ENCODE assay signal across 12 mouse cellular contexts in genomic region chr10:121436693-121437092, GRCm38 (mm10). TPM values are rescaled to one million over a fixed set of nuclear protein-coding genes. Genes with fewer than 3 reads are reported as not detected.
DNase-seq lines count a peak whose midpoint lies in the region; ATAC-seq and TF ChIP-seq lines count a peak whose summit lies in the region.
"Had no signal": no experiment of that assay in that cellular context is flagged by ENCODE, and none has a peak within 500 bp of the region (broad histone marks: within the 10 kb centered on the region; RNA-seq: fewer than 3 reads in every experiment).

No protein-coding gene starts in this region.

- peaks cover 21% of the 10 kb centered on the region for H3K4me1 ChIP-seq in hindbrain, embryonic 12.5 days
- no peaks in the 10 kb centered on the region; the same call in none of the 2 replicates for H3K4me1 ChIP-seq in hindbrain, embryonic 11.5 days (replicated peaks; ENCODE audit: control insufficient read depth, insufficient read depth, low read length)
- peaks cover 55% of the 10 kb centered on the region for H3K4me1 ChIP-seq in midbrain, embryonic 10.5 days
- H3K4me1 ChIP-seq in midbrain, postnatal 0 days (ENCODE audit: insufficient read depth, low read length): peaks cover 4% of the 10 kb centered on the region; the same call in 1 of the 2 replicates
- peaks cover 53% of the 10 kb centered on the region for H3K4me1 ChIP-seq in limb, embryonic 11.5 days (ENCODE audit: control insufficient read depth, insufficient read depth, low read length)
- H3K4me1 ChIP-seq in stomach, postnatal 0 days (replicated peaks; ENCODE audit: control insufficient read depth, insufficient read depth): peaks cover 15% of the 10 kb centered on the region
- H3K4me1 ChIP-seq in forebrain, embryonic 12.5 days: peaks cover 14% of the 10 kb centered on the region
- H3K4me1 ChIP-seq in hindbrain, embryonic 14.5 days (replicated peaks; ENCODE audit: control insufficient read depth, insufficient read depth, low read length): peaks cover 16% of the 10 kb centered on the region

- H3K36me3 ChIP-seq in hindbrain, embryonic 12.5 days: no peaks in the 10 kb centered on the region
- no peaks in the 10 kb centered on the region for H3K36me3 ChIP-seq in hindbrain, embryonic 11.5 days (ENCODE audit: control insufficient read depth, insufficient read depth, low read length)
- no peaks in the 10 kb centered on the region for H3K36me3 ChIP-seq in midbrain, embryonic 10.5 days
- no peaks in the 10 kb centered on the region for H3K36me3 ChIP-seq in midbrain, postnatal 0 days (ENCODE audit: insufficient read depth, low read length)
- no peaks in the 10 kb centered on the region for H3K36me3 ChIP-seq in limb, embryonic 11.5 days (ENCODE audit: control insufficient read depth, insufficient read depth, low read length)
- no peaks in the 10 kb centered on the region for H3K36me3 ChIP-seq in stomach, postnatal 0 days (ENCODE audit: control insufficient read depth, insufficient read depth, low read length)
- no peaks in the 10 kb centered on the region for H3K36me3 ChIP-seq in forebrain, embryonic 12.5 days (replicated peaks)
- H3K36me3 ChIP-seq in hindbrain, embryonic 14.5 days (replicated peaks; ENCODE audit: control insufficient read depth, insufficient read depth): no peaks in the 10 kb centered on the region
- H3K36me3 ChIP-seq: midbrain, embryonic 15.5 days had no signal

- no peak overlapping the region for H3K4me3 ChIP-seq in hindbrain, embryonic 12.5 days
- no peak overlapping the region for H3K4me3 ChIP-seq in hindbrain, embryonic 11.5 days (ENCODE audit: low read depth, low read length)
- no peak overlapping the region for H3K4me3 ChIP-seq in midbrain, embryonic 10.5 days
- no peak overlapping the region for H3K4me3 ChIP-seq in midbrain, postnatal 0 days (ENCODE audit: low read depth, low read length)
- no peak overlapping the region for H3K4me3 ChIP-seq in limb, embryonic 11.5 days (ENCODE audit: low read depth, low read length)
- H3K4me3 ChIP-seq in stomach, postnatal 0 days (ENCODE audit: low read depth, low read length): no peak overlapping the region
- H3K4me3 ChIP-seq in forebrain, embryonic 12.5 days (replicated peaks): no peak overlapping the region
- H3K4me3 ChIP-seq in hindbrain, embryonic 14.5 days (replicated peaks; ENCODE audit: low read length): no peak overlapping the region
- H3K4me3 ChIP-seq: midbrain, embryonic 15.5 days had no signal

- no peak for TF ChIP-seq CTCF in midbrain, postnatal 0 days (IDR thresholded peaks at IDR 0.05)
- no peak for TF ChIP-seq CTCF in stomach, postnatal 0 days (IDR thresholded peaks at IDR 0.05; ENCODE audit: low read depth)

- 63% methylated on average over 4 of the region's 4 CpGs for WGBS in hindbrain, embryonic 12.5 days
- WGBS in hindbrain, embryonic 11.5 days: 64% methylated on average over 4 of the region's 4 CpGs
- WGBS in midbrain, embryonic 10.5 days: 72% methylated on average over 4 of the region's 4 CpGs
- 77% methylated on average over 4 of the region's 4 CpGs for WGBS in midbrain, postnatal 0 days
- WGBS in limb, embryonic 11.5 days: 12% methylated on average over 4 of the region's 4 CpGs
- WGBS in stomach, postnatal 0 days: 26% methylated on average over 4 of the region's 4 CpGs
- WGBS in forebrain, embryonic 12.5 days: 77% methylated on average over 4 of the region's 4 CpGs
- 71% methylated on average over 4 of the region's 4 CpGs for WGBS in hindbrain, embryonic 14.5 days

- no peak for DNase-seq in hindbrain, embryonic 11.5 days (ENCODE audit: low spot score)
- DNase-seq in midbrain, embryonic 10.5 days (ENCODE audit: low spot score): no peak
- DNase-seq in midbrain, postnatal 0 days (ENCODE audit: low spot score): no peak
- DNase-seq in limb, embryonic 11.5 days (ENCODE audit: low spot score): peak; percentile 56
- no peak for DNase-seq in stomach, postnatal 0 days (ENCODE audit: low spot score)
- DNase-seq in hindbrain, embryonic 14.5 days (ENCODE audit: low spot score): no peak
- DNase-seq: adrenal gland, postnatal 36 days; cerebellum, adult 2 months had no signal

- H3K9ac ChIP-seq in hindbrain, embryonic 12.5 days: no peak overlapping the region
- no peak overlapping the region for H3K9ac ChIP-seq in hindbrain, embryonic 11.5 days (ENCODE audit: low read depth, low read length)
- H3K9ac ChIP-seq in midbrain, postnatal 0 days (replicated peaks; ENCODE audit: low read length, poor library complexity, severe bottlenecking): no peak overlapping the region
- no peak overlapping the region; the same call in 1 of the 2 replicates for H3K9ac ChIP-seq in limb, embryonic 11.5 days (ENCODE audit: low read length)
- H3K9ac ChIP-seq in stomach, postnatal 0 days (ENCODE audit: low read length): no peak overlapping the region
- no peak overlapping the region for H3K9ac ChIP-seq in forebrain, embryonic 12.5 days
- no peak overlapping the region for H3K9ac ChIP-seq in hindbrain, embryonic 14.5 days
- H3K9ac ChIP-seq: midbrain, embryonic 15.5 days had no signal

- H3K9me3 ChIP-seq in hindbrain, embryonic 12.5 days (replicated peaks): no peaks in the 10 kb centered on the region
- no peaks in the 10 kb centered on the region for H3K9me3 ChIP-seq in hindbrain, embryonic 11.5 days (ENCODE audit: control insufficient read depth, low read length)
- no peaks in the 10 kb centered on the region for H3K9me3 ChIP-seq in midbrain, embryonic 10.5 days (replicated peaks)
- H3K9me3 ChIP-seq in midbrain, postnatal 0 days (ENCODE audit: low read length): no peaks in the 10 kb centered on the region
- no peaks in the 10 kb centered on the region for H3K9me3 ChIP-seq in limb, embryonic 11.5 days (ENCODE audit: control insufficient read depth, low read length)
- no peaks in the 10 kb centered on the region for H3K9me3 ChIP-seq in stomach, postnatal 0 days (ENCODE audit: control insufficient read depth, low read length)
- no peaks in the 10 kb centered on the region for H3K9me3 ChIP-seq in forebrain, embryonic 12.5 days
- H3K9me3 ChIP-seq in hindbrain, embryonic 14.5 days (ENCODE audit: control insufficient read depth, low read length): no peaks in the 10 kb centered on the region
- H3K9me3 ChIP-seq: midbrain, embryonic 15.5 days had no signal

- H3K27me3 ChIP-seq in hindbrain, embryonic 12.5 days: no peaks in the 10 kb centered on the region
- H3K27me3 ChIP-seq in hindbrain, embryonic 11.5 days (ENCODE audit: control insufficient read depth, insufficient read depth, low read length): no peaks in the 10 kb centered on the region
- no peaks in the 10 kb centered on the region for H3K27me3 ChIP-seq in midbrain, embryonic 10.5 days (ENCODE audit: low read depth, poor library complexity, severe bottlenecking)
- no peaks in the 10 kb centered on the region for H3K27me3 ChIP-seq in midbrain, postnatal 0 days (ENCODE audit: insufficient read depth, low read length)
- H3K27me3 ChIP-seq in limb, embryonic 11.5 days (ENCODE audit: control insufficient read depth, insufficient read depth, low read length): no peaks in the 10 kb centered on the region
- no peaks in the 10 kb centered on the region for H3K27me3 ChIP-seq in stomach, postnatal 0 days (ENCODE audit: control insufficient read depth, insufficient read depth, low read length)
- 0 out of 2 replicates have a peak, but pooled peaks cover 6% of the 10 kb centered on the region for H3K27me3 ChIP-seq in forebrain, embryonic 12.5 days
- no peaks in the 10 kb centered on the region for H3K27me3 ChIP-seq in hindbrain, embryonic 14.5 days (ENCODE audit: control insufficient read depth, insufficient read depth, low read length)
- H3K27me3 ChIP-seq: midbrain, embryonic 15.5 days had no signal

- no peak for TF ChIP-seq EP300 in stomach, postnatal 0 days (optimal IDR thresholded peaks at IDR 0.05)

- no peak for ATAC-seq in hindbrain, embryonic 12.5 days (ENCODE audit: low FRiP score)
- no peak for ATAC-seq in hindbrain, embryonic 11.5 days (ENCODE audit: low FRiP score)
- ATAC-seq in midbrain, postnatal 0 days (ENCODE audit: low FRiP score): no peak
- ATAC-seq in limb, embryonic 11.5 days (ENCODE audit: insufficient number of reproducible peaks, low FRiP score, low TSS enrichment, low read depth): 0 out of 2 replicates have a peak, but pooled peaks have one; percentile 31
- ATAC-seq in stomach, postnatal 0 days (ENCODE audit: low FRiP score, low TSS enrichment): no peak
- no peak for ATAC-seq in forebrain, embryonic 12.5 days (ENCODE audit: low FRiP score)
- ATAC-seq in hindbrain, embryonic 14.5 days (ENCODE audit: low FRiP score): no peak
- ATAC-seq: hindbrain, embryonic 16.5 days; midbrain, embryonic 15.5 days had no signal

- no peak overlapping the region for H3K4me2 ChIP-seq in hindbrain, embryonic 12.5 days (replicated peaks)
- no peak overlapping the region for H3K4me2 ChIP-seq in hindbrain, embryonic 11.5 days (replicated peaks; ENCODE audit: low read depth, low read length)
- H3K4me2 ChIP-seq in midbrain, postnatal 0 days (ENCODE audit: low read depth, low read length, poor library complexity, severe bottlenecking): no peak overlapping the region
- peak overlapping the region; percentile 37; the same call in 1 of the 2 replicates for H3K4me2 ChIP-seq in limb, embryonic 11.5 days (ENCODE audit: low read depth, severe bottlenecking)
- no peak overlapping the region for H3K4me2 ChIP-seq in stomach, postnatal 0 days (replicated peaks; ENCODE audit: low read depth)
- no peak overlapping the region for H3K4me2 ChIP-seq in forebrain, embryonic 12.5 days
- H3K4me2 ChIP-seq in hindbrain, embryonic 14.5 days (replicated peaks): no peak overlapping the region
- H3K4me2 ChIP-seq: midbrain, embryonic 15.5 days had no signal

- H3K27ac ChIP-seq in hindbrain, embryonic 12.5 days: peak overlapping the region; percentile 30; the same call in 1 of the 2 replicates
- H3K27ac ChIP-seq in hindbrain, embryonic 11.5 days (ENCODE audit: low read depth, low read length): no peak overlapping the region
- H3K27ac ChIP-seq in midbrain, embryonic 10.5 days (replicated peaks): 0 out of 2 replicates have a peak overlapping the region, but pooled peaks have one; percentile 17
- no peak overlapping the region for H3K27ac ChIP-seq in midbrain, postnatal 0 days (ENCODE audit: low read depth, low read length)
- peak overlapping the region; percentile 89 for H3K27ac ChIP-seq in limb, embryonic 11.5 days (replicated peaks; ENCODE audit: low read depth, low read length)
- peak overlapping the region; percentile 67 for H3K27ac ChIP-seq in stomach, postnatal 0 days (replicated peaks)
- H3K27ac ChIP-seq in forebrain, embryonic 12.5 days: no peak overlapping the region
- H3K27ac ChIP-seq in hindbrain, embryonic 14.5 days: no peak overlapping the region
- H3K27ac ChIP-seq: midbrain, embryonic 15.5 days had no signal

RNA-seq across cellular contexts. Expression of gene Rassf3, which starts 39.5 kb away (rescaled TPM):
- 12.7 and 13.4 TPM in 2 replicates for polyA plus RNA-seq in hindbrain, embryonic 12.5 days (2016; fragmentation: Nextera tagmentation; extraction: Ambion mirVana)
- polyA plus RNA-seq in hindbrain, embryonic 11.5 days (2014; fragmentation: Nextera tagmentation; extraction: Ambion mirVana): 7.0 and 8.1 TPM in 2 replicates
- 7.2 and 7.8 TPM in 2 replicates for polyA plus RNA-seq in midbrain, embryonic 10.5 days (2016; fragmentation: Nextera tagmentation; extraction: Ambion mirVana)
- total RNA-seq in midbrain, postnatal 0 days (2014; rRNA removed): 5.8 and 6.0 TPM in 2 replicates
- 3.0 and 3.4 TPM in 2 replicates for polyA plus RNA-seq in midbrain, postnatal 0 days (2015; fragmentation: Nextera tagmentation; extraction: Ambion mirVana)
- 16.5 and 17.2 TPM in 2 replicates for polyA plus RNA-seq in limb, embryonic 11.5 days (2014; fragmentation: Nextera tagmentation; extraction: Ambion mirVana)
- polyA plus RNA-seq in stomach, postnatal 0 days (2015; fragmentation: Nextera tagmentation; extraction: Ambion mirVana): 19.2 and 20.0 TPM in 2 replicates
- polyA plus RNA-seq in forebrain, embryonic 12.5 days (2016; fragmentation: Nextera tagmentation; extraction: Ambion mirVana): 6.6 and 7.3 TPM in 2 replicates
- polyA plus RNA-seq in hindbrain, embryonic 14.5 days (2014; fragmentation: Nextera tagmentation; extraction: Ambion mirVana): 5.8 and 6.5 TPM in 2 replicates

Comparison
In these comparisons a context has a peak if more than half of its experiments do, and no peak if none do; other contexts are left out.
1. H3K27ac ChIP-seq: peak in hindbrain, embryonic 12.5 days (single experiment), midbrain, embryonic 10.5 days (single experiment), limb, embryonic 11.5 days (single experiment) and stomach, postnatal 0 days (single experiment); none in hindbrain, embryonic 11.5 days (single experiment), midbrain, postnatal 0 days (single experiment), forebrain, embryonic 12.5 days (single experiment) and hindbrain, embryonic 14.5 days (single experiment).